Mouse (Mus musculus): ENCODE results near the gene Dhodh. TPM values are rescaled to one million over a fixed set of nuclear protein-coding genes. Genes with fewer than 3 reads are reported as not detected.

Dhodh gene
- 10 to 100 TPM; 23.9 to 24.2 TPM for total RNA-seq (2021)

- DNase-seq: peak; percentile 97 to 98
Measured at GRCm38 (mm10) chr8:109608271-109609152, at the start of gene Dhodh. Dhodh (minus strand) TSS chr8:109608673.

- no peak for DNase-seq
Measured at GRCm38 (mm10) chr8:109656860-109657259, 48.4 kb upstream of the Dhodh start.

DNA sequence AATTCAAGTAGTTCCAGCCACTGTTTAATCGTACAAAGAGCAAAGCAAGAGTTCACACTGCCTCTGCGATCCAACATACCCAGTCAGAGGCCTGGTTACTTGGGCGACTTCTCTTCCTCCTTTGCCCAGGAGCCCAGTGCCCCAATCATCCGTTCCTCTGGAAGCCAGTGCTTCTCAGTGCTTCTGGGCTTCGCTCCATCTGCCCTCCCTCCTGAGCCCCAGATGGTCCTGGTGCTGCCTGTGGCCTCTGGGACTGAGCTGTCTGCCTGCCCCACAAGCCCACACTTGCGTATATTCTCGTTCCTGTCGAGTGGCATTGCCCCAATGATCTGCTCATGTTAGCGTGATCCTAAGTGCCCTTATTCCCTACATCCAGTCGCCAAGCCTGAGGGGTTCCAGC is 42.3 kb upstream of the Dhodh start:
- no peak for DNase-seq

DNA sequence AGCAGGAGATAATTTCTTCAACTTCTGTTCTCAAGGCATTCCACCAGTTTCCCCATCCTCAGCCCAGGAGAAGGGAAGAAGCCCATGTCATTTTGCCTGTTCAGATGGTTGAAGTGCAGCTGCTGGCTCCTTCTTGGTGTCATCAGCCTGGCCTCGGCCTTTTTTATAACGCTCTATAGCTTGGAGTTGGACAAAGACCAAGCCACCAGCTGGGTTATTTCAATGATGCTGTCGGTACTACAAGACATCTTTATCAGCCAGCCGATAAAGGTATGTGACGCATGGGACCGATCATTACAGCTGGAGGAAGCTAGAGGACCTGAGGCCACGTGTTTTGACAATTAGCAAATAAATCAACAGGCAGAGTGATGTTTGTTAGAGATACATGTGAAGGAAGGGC is 40.0 kb upstream of the Dhodh start:
- DNase-seq: no peak

GRCm38 (mm10) chr8:109647331-109647730 is 38.9 kb upstream of the Dhodh start:
- peak in 1 of 2 experiments; percentile 25 for DNase-seq

DNA sequence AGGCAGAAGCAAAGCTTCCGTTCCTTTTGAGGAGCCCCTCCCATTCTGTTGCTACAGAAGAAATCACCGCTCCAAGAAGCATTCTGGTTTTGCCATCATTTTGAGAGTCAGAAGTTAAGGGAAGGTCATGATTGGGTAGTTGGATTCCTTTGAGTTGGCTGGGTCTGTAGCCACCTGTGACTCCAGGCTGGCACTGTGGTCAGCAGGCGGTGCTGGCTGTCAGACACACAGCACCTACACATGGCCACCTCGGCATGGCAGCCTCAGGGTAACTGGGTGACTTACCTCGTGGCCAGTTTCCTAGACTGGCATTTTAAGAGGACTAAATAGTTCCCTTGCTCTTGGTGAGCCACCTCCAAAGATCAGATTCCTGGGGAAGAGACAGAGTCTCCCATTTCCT is 32.8 kb upstream of the Dhodh start:
- DNase-seq: no peak

DNA sequence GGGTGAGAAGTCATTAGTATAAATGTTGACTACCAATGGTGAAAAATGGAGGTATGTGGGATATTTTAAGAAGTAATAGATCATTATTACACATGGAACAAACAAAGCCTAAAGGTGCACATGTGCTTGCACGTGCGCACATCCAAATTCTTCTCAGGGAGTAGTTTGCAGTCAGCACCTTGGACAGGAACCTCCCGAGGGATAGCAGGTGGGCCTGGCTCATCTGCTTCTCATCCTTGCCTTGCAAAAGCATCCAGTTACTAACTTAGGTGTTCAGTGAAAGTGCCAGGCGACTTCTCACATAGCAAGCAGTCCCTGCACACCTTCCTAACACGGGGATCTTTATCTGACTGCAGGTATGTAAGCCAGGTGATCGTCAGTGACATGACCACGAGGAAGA is 31.9 kb upstream of the Dhodh start:
- no peak for DNase-seq

DNA sequence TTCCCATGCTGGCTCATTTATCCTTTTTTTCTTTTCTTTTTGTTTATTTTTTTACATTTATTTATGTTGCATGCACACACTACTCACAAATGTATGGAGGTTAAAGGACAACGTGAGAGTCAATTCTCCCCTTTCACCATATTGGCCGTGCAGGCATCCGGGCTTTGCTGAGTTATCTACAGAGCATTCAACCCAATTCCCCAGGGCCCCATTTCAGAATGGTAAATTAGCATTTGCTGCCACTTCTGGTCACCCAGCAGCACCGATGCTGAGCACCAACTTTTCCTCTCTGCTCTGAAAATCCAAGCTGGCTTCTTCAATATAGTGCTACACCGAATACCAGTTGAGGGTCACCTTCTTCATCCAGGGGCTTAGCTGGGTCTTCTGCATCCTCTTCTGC is 30.4 kb upstream of the Dhodh start:
- no peak for DNase-seq

DNA sequence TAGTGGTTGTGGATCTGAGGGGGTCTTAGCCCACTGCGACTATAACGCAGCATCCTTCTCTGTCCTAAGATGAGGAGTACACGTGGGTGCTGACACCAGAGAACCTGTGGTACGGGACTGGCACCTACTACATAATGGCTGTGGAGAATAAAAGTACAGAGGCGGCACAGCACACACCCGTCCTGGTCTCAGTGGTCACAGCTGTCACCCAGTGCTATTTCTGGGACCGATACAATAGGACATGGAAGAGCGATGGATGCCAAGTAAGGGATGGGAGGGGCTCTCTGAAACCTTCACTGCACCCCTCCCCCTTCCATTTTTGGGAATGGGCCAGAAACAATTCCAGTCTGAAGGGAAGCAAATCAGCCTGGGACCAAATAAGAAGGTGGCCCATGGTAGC is 26.7 kb upstream of the Dhodh start:
- no peak for DNase-seq

- DNase-seq: no peak
Measured at GRCm38 (mm10) chr8:109632498-109632897, 24.0 kb upstream of the Dhodh start.

- DNase-seq: no peak
Measured at GRCm38 (mm10) chr8:109628638-109629037, 20.2 kb upstream of the Dhodh start.

DNA sequence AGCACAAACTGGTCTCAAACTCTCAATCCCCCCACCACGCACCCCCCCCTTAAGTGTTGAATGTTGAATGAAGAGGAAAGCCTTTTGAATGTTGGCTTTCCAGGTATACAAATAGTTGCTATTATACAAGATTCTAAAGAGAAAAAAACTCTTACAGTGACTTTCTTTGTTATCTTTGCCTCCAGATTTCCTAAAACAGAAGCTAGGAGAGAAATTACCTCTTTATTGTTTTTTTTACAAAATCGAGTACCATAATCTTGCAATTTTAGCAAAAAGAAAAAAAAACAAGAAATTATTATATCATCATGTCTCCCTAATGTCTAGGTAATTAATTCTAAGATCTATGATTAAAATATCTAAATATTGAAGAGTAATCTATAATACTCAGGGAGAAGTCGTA is 7.1 kb upstream of the Dhodh start:
- no peak for DNase-seq

DNA sequence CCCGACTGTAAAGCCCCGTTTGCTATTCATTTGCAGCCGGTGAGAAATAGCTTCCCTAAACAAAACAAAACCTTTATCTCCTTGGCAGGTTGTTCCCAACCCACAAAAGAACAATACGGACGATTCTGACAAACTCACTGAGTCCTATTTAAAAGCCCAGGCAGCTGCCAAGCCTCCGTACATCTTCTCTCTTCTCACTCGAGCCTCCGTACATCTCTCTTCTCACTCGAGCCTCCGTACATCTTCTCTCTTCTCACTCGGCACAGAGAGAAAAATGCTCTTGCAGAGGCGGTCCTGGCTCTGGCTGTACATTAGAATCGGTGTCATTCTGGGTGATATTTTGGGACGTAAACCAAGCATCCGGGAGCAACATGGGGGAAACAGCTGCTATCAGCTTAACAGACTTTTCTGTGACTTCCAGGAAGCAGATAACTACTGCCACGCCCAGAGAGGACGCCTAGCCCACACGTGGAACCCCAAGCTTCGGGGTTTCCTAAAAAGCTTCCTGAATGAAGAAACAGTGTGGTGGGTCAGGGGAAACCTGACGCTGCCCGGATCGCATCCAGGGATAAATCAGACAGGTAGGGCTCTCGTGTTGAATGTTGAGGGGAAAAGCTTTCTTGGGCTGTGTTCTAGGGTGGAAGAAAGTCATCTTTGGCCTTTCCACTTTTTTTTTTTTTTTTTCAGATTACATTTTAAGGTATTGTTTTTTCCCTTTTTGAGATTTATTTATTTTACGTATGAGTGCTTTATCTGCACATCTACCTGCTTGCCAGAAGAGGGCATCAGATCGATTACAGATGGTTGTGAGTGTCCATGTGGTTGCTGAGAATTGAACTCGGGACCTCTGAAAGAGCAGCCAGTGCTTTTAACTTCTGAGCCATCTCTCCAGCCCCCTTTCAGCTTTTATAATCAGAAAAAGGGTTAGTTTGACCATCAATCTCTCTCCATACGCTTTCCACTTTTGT is 6.1 kb upstream of the Dhodh start, which contains the start of gene Pkd1l3:
TSS of gene Pkd1l3 (plus strand) at position 275 of the 968 bp plus-strand sequence.
- no peak for DNase-seq

- no peak for DNase-seq
Measured at GRCm38 (mm10) chr8:109609153-109609502, 655 bp upstream of the Dhodh start.

DNA sequence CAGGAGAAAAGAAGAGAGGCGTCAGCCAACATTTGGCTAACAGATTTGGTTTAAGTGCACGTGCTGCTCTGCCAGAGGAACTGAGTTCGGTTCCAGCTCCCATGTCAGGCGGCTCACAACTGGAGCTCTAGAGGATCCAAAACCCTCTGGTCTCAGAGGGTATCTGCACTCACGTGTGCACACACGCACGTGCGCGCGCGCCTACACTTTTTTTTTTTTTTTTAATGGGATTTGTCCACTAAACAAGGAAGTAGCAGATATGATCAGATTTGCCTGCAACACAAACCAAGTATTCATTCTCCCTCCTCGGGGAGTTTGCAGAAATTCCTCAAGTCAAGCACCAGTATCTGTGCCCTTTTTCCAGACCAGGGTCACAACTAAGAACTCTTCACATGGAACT is 823 bp downstream of the Dhodh start:
- DNase-seq: no peak

DNA sequence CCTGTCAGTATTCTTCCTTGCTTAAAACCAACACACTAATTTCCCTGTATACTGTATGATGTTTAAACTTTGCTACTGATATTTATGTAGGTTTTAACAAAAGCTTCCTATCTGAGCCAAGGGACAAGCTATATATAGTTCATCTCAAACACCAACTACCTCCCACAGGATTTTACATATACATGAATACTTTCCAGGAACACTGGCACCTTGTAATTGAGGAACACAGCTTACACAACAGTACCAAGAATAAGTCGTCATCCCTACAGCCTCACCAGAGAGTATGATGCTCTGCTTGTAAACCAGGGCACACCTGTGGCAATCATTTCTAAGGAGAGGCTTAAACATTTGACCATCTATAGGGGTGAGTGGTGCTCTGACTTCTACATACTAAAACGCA is 1.7 kb downstream of the Dhodh start:
- DNase-seq: no peak

DNA sequence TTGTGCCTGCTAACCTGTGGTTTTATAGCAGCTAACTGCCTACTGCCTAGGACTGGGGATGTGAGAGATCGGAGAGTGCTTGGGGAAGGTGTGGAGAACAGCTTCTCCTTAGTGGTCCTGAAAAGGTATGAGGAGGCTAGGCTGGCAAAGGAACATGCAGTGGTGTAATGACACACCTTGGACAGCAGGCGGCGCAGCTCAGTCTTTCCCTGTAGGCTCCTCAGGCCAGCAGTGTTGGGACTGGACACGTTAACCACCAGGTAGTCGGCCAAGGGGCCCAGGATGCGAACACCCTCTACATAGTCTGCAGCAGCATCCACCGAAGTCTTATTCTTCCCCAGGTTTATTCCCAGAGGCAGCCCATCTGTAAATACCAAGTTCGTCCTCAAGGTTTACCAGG is 12.6 kb downstream of the Dhodh start:
- no peak for DNase-seq

DNA sequence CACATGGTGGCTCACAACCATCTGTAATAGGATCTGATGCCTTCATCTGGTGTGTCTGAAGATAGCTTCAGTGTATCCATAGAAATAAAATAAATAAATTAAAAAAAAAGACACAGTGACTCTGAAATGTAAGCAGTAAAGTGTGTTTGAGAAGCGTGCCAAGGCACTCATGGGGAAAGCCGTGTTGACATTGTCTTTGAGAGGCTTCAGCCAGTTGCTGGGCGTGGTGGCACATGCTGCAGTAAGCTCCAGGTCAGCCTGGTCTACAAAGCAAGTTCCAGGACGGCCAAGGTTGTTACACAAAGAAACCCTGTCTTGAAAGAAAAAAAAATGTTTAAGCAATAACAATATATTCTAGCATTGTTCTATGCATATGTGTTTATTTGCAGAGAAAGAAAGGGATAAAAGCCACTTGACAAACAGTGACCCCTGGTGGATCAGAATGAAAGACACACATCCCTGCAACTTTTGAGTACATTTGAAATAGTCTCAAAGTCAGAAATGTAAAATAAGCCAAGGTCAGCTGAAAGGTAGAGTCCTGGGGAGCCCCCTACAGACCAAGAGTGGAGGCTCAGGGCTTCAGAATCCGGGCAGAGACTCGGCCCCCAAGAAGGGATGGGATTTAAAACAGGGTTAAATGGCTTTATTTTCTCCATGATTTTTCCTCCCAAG is 15.2 kb downstream of the Dhodh start:
- no peak for DNase-seq

DNA sequence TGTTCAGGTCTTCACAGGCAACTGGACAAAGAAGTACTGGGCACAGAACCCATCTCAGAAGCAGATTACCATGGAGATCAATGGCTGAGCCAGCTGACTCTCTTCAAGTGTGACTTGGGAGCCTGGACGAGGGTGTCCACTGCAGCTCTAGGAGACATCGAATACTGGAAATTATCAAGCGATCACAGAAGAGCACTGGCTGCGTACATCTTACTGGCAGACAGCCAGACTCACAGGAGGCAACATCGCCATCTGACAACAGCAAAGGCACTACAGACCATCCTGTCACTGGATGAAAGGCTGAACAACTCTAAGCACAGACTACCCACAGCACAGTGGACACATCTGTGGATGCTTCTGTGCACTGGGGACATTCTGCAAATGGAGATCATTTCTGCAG is 16.3 kb downstream of the Dhodh start:
- no peak for DNase-seq

GRCm38 (mm10) chr8:109591367-109591766 is 17.1 kb downstream of the Dhodh start:
- DNase-seq: no peak

GRCm38 (mm10) chr8:109590901-109591300 is 17.6 kb downstream of the Dhodh start:
- DNase-seq: no peak

GRCm38 (mm10) chr8:109586972-109587504 is 21.4 kb downstream of the Dhodh start:
- no peak for DNase-seq

- no peak for DNase-seq
Measured at GRCm38 (mm10) chr8:109585652-109586051, 22.8 kb downstream of the Dhodh start.
